Mouse (Mus musculus): ENCODE data around the gene Isca2. TPM values are rescaled to one million over a fixed set of nuclear protein-coding genes. Genes with fewer than 3 reads are reported as not detected.

Gene Isca2
- polyA plus RNA-seq, 1 experiment from 2014 or later = 163 TPM

DNA sequence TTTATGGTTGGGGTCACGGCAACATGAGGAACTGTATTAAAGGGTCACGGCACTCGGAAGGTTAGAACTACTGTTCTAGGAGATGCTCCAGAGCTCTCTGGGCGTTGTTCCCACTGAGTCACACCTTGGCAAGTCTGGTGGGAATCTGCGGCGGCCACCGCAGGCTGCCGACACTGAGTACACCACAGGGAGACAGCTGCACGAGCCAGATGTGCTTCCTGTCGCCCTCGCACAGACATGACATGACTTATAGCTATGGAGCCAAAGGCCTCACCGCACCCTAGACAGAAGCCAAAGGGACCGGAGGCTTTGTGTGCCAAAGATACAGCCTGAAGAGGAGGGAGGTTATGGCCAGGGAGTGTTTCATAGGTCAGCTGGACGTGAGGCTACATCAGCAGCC lies 22.4 kb upstream of the Isca2 start:
- DNase-seq (ENCODE audit: low spot score) (no peak), ATAC-seq (no peak)
- WGBS = 85% methylated on average over 14 of the region's 14 CpGs
- H3K4me3 ChIP-seq (ENCODE audit: low read depth, low read length) = no peak overlapping the region
- no peaks in the 10 kb centered on the region for H3K27me3 ChIP-seq (replicated peaks; ENCODE audit: control insufficient read depth, insufficient read depth, low read length)
- H3K4me2 ChIP-seq (ENCODE audit: low read length) = no peak overlapping the region
- no peak overlapping the region for H3K27ac ChIP-seq (ENCODE audit: low read depth, low read length)
- H3K9me3 ChIP-seq (replicated peaks; ENCODE audit: control insufficient read depth, low read length) = no peaks in the 10 kb centered on the region
- peaks cover 15% of the 10 kb centered on the region for H3K4me1 ChIP-seq (ENCODE audit: control insufficient read depth, insufficient read depth, low read length)
- H3K9ac ChIP-seq (ENCODE audit: low read length) = no peak overlapping the region
- peaks cover 1% of the 10 kb centered on the region; the same call in 1 of the 2 replicates for H3K36me3 ChIP-seq (ENCODE audit: control insufficient read depth, insufficient read depth, low read length)

DNA sequence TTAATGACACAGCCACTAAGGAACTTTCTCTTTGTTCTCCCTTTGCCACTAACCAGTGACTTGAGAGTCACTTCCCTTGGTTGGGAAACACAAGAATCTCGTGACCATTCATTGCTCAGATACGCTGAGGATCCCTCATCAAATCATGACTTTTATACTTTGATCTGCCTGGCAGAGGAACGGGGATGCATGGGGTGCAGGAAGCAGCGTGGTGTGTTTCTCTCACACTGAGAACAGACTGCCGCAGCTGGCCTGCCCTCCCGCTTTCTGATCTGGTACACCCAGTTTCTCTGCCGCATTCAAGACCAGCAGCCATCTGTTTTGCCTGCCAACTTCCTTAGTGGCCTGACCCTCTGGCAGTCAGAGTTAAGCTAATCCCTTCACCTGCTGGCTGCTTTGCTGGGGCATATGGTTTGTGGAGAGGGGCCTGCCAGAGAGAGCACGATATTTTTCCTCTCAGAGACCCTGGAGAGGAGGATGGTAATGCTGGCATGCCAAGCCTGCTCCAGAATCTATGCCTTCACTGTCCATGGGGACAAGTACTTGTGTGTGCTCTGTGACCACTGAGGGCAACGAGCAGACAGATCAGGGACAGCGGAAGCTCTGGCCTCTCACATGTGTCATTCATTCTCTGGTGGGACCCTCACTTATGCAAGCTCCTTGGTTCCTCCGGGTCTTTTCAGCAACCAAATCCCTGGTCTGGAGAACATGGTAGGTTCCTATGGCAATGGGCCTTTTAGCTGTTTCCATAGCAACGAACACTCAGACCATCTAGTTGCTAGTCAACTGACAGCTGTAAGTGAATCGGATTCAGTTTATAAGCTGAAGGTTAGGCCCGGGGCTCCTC lies 20.7 kb upstream of the Isca2 start:
- Histone ChIP-seq H3K4me1 (ENCODE audit: control insufficient read depth, insufficient read depth, low read length) (peaks cover 15% of the 10 kb centered on the region), H3K9me3 (replicated peaks; ENCODE audit: control insufficient read depth, low read length) (no peaks in the 10 kb centered on the region), H3K27me3 (replicated peaks; ENCODE audit: control insufficient read depth, insufficient read depth, low read length) (no peaks in the 10 kb centered on the region), H3K4me3 (ENCODE audit: low read depth, low read length) (no peak overlapping the region), H3K4me2 (ENCODE audit: low read length) (no peak overlapping the region), H3K27ac (ENCODE audit: low read depth, low read length) (peak overlapping the region; percentile 63; the same call in 1 of the 2 replicates), H3K36me3 (ENCODE audit: control insufficient read depth, insufficient read depth, low read length) (peaks cover 18% of the 10 kb centered on the region), H3K9ac (ENCODE audit: low read length) (peak overlapping the region; percentile 3; the same call in 1 of the 2 replicates)
- whole genome bisulfite sequencing = 31% methylated on average over 14 of the region's 14 CpGs
- DNase-seq (ENCODE audit: low spot score) (peak; percentile 84), ATAC-seq (peak; percentile 74)

DNA sequence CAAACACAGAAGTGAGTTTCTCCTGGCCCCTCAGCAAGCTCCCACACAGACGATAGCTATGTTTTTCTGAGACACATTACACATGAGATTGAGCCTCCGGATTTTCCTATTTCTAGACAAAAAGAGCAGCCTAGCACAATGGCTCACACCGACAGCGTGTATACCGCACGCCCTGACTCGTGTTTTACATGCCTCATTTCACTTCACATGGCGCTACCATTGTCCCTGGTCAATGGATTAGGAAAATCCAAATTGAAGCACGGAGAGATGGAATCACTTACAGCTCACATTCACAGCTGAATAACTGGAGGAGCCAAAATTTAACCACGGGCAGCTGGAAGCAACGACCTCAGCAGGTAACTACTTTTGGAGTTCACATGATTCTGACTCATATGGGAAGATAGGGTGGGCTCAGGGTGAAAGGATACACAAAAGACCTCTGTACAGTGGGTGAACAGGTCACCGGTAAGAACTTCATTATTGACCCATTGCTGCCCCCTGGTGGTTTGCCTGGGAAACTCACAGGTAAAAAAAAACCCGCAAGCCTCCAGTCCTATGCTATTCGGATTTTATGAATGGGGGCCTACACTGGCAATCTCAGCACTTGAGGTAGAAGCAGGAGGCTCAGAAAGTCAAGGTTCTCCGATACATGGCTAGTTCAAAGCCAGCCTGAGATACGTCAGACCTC lies 17.9 kb upstream of the Isca2 start:
- 18% methylated on average over 16 of the region's 16 CpGs for WGBS
- Histone ChIP-seq H3K4me2 (ENCODE audit: low read length) (no peak overlapping the region), H3K9me3 (replicated peaks; ENCODE audit: control insufficient read depth, low read length) (no peaks in the 10 kb centered on the region), H3K4me3 (ENCODE audit: low read depth, low read length) (no peak overlapping the region), H3K36me3 (ENCODE audit: control insufficient read depth, insufficient read depth, low read length) (peaks cover 40% of the 10 kb centered on the region), H3K27me3 (replicated peaks; ENCODE audit: control insufficient read depth, insufficient read depth, low read length) (no peaks in the 10 kb centered on the region), H3K9ac (ENCODE audit: low read length) (no peak overlapping the region), H3K4me1 (ENCODE audit: control insufficient read depth, insufficient read depth, low read length) (peaks cover 15% of the 10 kb centered on the region), H3K27ac (ENCODE audit: low read depth, low read length) (no peak overlapping the region)
- peak; percentile 37; the same call in 1 of the 2 replicates for ATAC-seq
- DNase-seq (ENCODE audit: low spot score) = peak; percentile 75

DNA sequence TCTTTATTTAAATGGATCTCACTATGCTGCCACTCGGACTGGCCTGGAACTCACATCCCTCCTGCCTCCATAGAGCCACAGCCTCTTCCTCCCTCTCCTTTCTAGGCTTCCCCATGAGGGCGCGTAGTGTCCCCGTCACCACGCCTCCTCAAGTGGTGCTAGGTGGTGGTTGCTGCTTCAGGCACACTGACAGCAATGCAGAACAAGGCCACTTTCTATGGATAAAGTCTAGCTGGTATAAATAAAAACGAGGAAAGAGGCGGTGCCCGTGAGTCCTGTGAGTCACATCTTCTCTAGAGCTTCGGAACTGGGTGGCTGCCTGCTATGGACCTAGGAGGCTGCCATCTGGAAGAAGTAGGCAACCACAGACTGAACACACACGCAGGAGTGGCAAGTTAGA lies 17.0 kb upstream of the Isca2 start:
- no peak overlapping the region for H3K9ac ChIP-seq (ENCODE audit: low read length)
- no peaks in the 10 kb centered on the region for H3K27me3 ChIP-seq (replicated peaks; ENCODE audit: control insufficient read depth, insufficient read depth, low read length)
- no peaks in the 10 kb centered on the region for H3K9me3 ChIP-seq (replicated peaks; ENCODE audit: control insufficient read depth, low read length)
- no peak overlapping the region for H3K27ac ChIP-seq (ENCODE audit: low read depth, low read length)
- no peak for DNase-seq (ENCODE audit: low spot score)
- peaks cover 15% of the 10 kb centered on the region for H3K4me1 ChIP-seq (ENCODE audit: control insufficient read depth, insufficient read depth, low read length)
- ATAC-seq = no peak
- no peak overlapping the region for H3K4me3 ChIP-seq (ENCODE audit: low read depth, low read length)
- WGBS = 94% methylated on average over 10 of the region's 10 CpGs
- no peak overlapping the region for H3K4me2 ChIP-seq (ENCODE audit: low read length)
- H3K36me3 ChIP-seq (ENCODE audit: control insufficient read depth, insufficient read depth, low read length) = peaks cover 48% of the 10 kb centered on the region

DNA sequence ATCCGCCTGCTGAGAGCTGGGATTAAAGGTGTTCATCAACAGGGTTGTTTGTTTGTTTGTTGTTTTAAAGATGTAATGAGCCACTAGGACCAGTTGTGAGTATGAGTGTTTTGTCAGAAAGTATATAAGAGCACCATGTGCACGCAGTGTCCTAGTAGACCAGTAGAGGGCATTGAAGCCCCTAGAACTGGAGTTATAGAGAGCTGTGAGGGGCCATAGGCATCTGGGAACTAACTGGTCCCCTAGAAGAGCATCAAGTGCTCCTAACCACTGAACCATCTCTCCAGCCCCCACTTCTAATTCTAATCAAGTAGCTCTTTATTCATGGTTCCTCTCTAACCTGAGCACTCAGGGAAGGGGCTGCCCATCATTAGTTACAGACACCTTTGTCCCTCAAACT lies 14.0 kb upstream of the Isca2 start:
- Histone ChIP-seq H3K9ac (ENCODE audit: low read length) (no peak overlapping the region), H3K4me3 (ENCODE audit: low read depth, low read length) (no peak overlapping the region), H3K36me3 (ENCODE audit: control insufficient read depth, insufficient read depth, low read length) (peaks cover 68% of the 10 kb centered on the region), H3K9me3 (replicated peaks; ENCODE audit: control insufficient read depth, low read length) (no peaks in the 10 kb centered on the region), H3K4me2 (ENCODE audit: low read length) (no peak overlapping the region), H3K27me3 (replicated peaks; ENCODE audit: control insufficient read depth, insufficient read depth, low read length) (no peaks in the 10 kb centered on the region), H3K4me1 (ENCODE audit: control insufficient read depth, insufficient read depth, low read length) (no peaks in the 10 kb centered on the region), H3K27ac (ENCODE audit: low read depth, low read length) (no peak overlapping the region)
- WGBS = 77% methylated on average over 2 of the region's 2 CpGs
- ATAC-seq (no peak), DNase-seq (ENCODE audit: low spot score) (peak; percentile 62)

DNA sequence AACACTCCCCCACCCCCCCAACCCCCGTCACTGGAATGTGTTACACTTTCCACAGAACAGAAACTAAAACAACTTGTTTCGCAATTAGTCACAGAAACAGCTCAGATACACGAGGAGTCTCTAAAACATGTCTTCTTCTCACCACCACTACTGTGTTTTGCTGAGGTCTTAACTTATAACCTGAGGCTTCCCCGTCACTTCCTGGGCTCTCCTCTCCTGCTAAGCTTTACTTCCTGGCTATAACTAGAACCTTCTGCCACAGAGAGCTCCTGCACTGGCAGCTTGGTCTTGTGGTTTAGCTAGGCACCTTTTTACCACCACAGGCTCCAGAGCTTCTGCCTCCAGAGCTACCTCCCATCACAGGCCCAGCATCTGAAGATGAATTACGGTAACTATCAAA lies 10.5 kb upstream of the Isca2 start:
- H3K9me3 ChIP-seq (replicated peaks; ENCODE audit: control insufficient read depth, low read length) = no peaks in the 10 kb centered on the region
- no peak overlapping the region for H3K4me3 ChIP-seq (ENCODE audit: low read depth, low read length)
- DNase-seq (ENCODE audit: low spot score) (no peak), ATAC-seq (no peak)
- no peak overlapping the region for H3K4me2 ChIP-seq (ENCODE audit: low read length)
- H3K9ac ChIP-seq (ENCODE audit: low read length) = no peak overlapping the region
- H3K4me1 ChIP-seq (ENCODE audit: control insufficient read depth, insufficient read depth, low read length) = no peaks in the 10 kb centered on the region
- no peak overlapping the region for H3K27ac ChIP-seq (ENCODE audit: low read depth, low read length)
- 94% methylated on average over 5 of the region's 5 CpGs for WGBS
- H3K27me3 ChIP-seq (replicated peaks; ENCODE audit: control insufficient read depth, insufficient read depth, low read length) = no peaks in the 10 kb centered on the region
- peaks cover 63% of the 10 kb centered on the region for H3K36me3 ChIP-seq (ENCODE audit: control insufficient read depth, insufficient read depth, low read length)

DNA sequence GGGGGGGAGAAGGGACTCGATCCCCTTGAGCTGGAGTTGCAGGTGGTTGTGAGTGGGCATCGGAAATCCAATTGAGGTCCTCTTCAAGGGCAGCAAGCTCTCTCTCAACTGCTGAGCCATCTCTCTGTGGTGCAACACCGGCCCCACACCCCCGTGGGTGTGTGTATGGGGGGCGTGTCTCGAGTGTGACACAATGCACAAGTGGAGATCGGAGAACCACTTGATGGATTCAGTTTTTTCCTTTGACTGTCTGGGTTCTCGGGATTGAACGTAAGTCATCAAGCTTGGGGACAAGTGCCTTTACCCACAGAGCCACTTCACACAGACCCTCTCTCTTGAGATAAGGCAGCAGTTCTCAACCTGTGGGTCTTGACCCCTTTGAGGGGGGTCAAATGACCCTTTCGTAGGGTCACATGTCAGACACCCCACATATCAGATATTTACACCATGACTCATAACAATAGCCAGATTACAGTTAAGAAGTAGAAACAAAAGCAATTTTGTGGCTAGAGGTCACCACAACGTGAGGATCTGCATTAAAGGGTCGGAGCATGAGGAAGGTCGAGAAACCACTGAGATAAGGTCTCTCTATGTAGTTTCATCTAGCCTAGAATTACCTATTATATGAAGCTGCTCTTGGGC lies 9.4 kb upstream of the Isca2 start:
- Histone ChIP-seq H3K27ac (ENCODE audit: low read depth, low read length) (no peak overlapping the region), H3K9ac (ENCODE audit: low read length) (no peak overlapping the region), H3K9me3 (replicated peaks; ENCODE audit: control insufficient read depth, low read length) (no peaks in the 10 kb centered on the region), H3K27me3 (replicated peaks; ENCODE audit: control insufficient read depth, insufficient read depth, low read length) (no peaks in the 10 kb centered on the region), H3K4me1 (ENCODE audit: control insufficient read depth, insufficient read depth, low read length) (no peaks in the 10 kb centered on the region), H3K4me2 (ENCODE audit: low read length) (no peak overlapping the region), H3K36me3 (ENCODE audit: control insufficient read depth, insufficient read depth, low read length) (peaks cover 59% of the 10 kb centered on the region), H3K4me3 (ENCODE audit: low read depth, low read length) (no peak overlapping the region)
- ATAC-seq (no peak), DNase-seq (ENCODE audit: low spot score) (no peak)
- WGBS = 93% methylated on average over 13 of the region's 13 CpGs

DNA sequence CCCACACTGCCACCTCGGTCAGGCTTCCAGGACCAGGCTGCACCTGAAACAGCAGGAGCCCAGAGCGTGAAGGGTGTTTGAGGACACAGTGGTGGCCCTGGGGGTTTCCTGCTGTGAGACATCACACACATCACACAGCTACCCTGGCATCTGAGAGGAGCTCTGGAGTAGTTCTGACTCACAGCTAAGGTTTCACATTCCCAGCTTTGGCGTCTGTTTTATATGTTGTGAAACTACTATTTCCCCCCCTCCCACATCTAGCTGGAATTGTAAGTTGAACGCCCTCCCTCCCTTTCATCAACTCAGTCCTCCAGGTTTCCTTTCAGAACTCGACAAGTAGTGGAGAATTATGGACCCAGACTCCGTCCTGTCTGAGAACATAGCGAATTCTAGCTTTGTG lies 8.3 kb upstream of the Isca2 start:
- Histone ChIP-seq H3K9ac (ENCODE audit: low read length) (no peak overlapping the region), H3K27me3 (replicated peaks; ENCODE audit: control insufficient read depth, insufficient read depth, low read length) (no peaks in the 10 kb centered on the region), H3K27ac (ENCODE audit: low read depth, low read length) (no peak overlapping the region), H3K36me3 (ENCODE audit: control insufficient read depth, insufficient read depth, low read length) (peaks cover 58% of the 10 kb centered on the region), H3K4me1 (ENCODE audit: control insufficient read depth, insufficient read depth, low read length) (no peaks in the 10 kb centered on the region), H3K9me3 (replicated peaks; ENCODE audit: control insufficient read depth, low read length) (no peaks in the 10 kb centered on the region), H3K4me3 (ENCODE audit: low read depth, low read length) (no peak overlapping the region), H3K4me2 (ENCODE audit: low read length) (no peak overlapping the region)
- WGBS = 95% methylated on average over 7 of the region's 7 CpGs
- no peak for ATAC-seq
- no peak for DNase-seq (ENCODE audit: low spot score)

All from forebrain, embryonic 14.5 days (tissue).